Mouse (Mus musculus) liver, adult 2 months (tissue): Measurements from ENCODE around the gene Polr1a.

Experiments
- CTCF ChIP-seq: fragments of 200-500 bp; IDR thresholded peaks from 2 replicates; pipeline ENCODE4 v1.5.1; 2011; ENCODE audit warnings: low read depth, low read length, control low read depth
- POLR2A ChIP-seq: fragments of 200-500 bp; IDR thresholded peaks from 2 replicates; pipeline ENCODE4 v1.6.1; 2011; ENCODE audit warnings: low read length, control low read depth; ENCODE audit not compliant: insufficient read depth; ENCODE audit errors: extremely low read depth

DNA sequence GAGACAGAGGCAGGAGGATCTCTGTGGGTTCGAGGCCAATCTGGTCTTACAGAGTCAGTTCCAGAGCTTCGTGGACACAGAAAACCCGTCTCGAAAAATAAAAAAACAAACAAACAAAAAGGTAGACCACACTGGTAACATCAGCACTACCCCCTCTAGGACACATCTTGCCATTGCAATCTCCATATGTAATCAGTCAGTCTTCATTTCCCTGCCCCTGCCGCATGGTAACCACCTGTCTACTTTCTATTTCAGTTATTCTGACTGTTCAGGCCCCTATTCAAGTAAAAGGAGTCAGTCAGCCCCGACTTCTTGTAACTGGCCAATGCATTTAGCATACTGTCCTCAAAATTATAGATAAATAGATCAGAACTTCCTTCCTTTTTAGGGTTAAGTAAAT, 987 bp downstream of the Polr1a start:
- TF ChIP-seq POLR2A (no peak), CTCF (no peak)
